Mouse (Mus musculus): ENCODE results near the gene Ghr.

DNA sequence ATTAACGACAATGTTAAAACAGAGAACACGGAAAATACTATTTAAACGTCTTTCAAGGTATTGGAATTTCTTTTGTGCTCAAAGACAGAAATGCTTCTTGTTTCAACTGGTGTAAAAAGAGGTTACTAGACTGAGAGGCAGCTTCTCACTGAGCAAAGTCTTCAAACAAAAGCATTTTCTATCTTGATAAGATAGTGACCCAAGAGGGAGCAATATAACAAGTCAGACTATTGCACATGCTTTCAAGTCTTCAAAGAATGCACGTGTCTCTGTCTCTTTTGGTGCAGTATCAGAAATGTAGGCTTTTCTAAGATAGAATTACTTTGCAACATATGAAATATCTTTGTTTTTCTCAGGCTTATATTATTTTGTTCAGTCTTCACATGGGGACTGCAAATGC, 116.7 kb downstream of the Ghr start:
- TF ChIP-seq POLR2A (IDR thresholded peaks at IDR 0.05; ENCODE audit: low read depth, low read length) (no peak), CTCF (IDR thresholded peaks at IDR 0.05; ENCODE audit: extremely low read depth, insufficient read depth, insufficient read length, insufficient replicate concordance) (no peak)
